Mouse (Mus musculus) thymus, postnatal 14 days (tissue): ENCODE data around the gene Etl4.

Experiments
- DNase-seq: peaks from one replicate; pipeline ENCODE4 v3.0.0; 2021

The Etl4 gene

DNA sequence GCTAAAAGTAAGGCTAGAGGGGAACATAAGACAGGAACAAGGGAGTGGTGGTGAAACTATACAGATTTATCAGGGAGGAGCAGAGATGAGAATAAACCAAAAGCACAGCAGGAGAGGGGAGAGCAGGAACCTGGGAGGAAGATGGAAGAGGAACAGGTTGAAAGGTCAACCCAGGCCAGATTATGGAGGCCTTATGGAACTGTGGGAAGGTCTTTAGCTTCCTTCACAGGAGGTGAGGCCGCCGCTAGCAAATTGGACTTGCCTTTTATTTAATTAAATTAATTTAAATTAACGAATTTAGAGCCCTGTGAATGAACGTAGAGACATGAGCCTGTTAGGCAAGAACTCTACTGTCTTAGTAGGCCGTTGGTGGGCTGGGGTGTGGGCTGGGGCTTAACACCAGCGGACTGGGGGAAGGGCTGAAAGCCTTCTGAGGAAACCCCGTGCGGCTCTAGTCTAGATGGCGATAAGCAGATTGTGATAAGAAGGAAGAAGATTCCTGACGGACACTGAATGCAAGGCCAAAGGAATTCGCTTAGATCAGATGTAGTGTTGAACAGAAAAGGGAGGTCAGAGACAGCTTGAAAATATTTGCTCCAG, 612.2 kb downstream of the Etl4 start:
- DNase-seq: no peak

DNA sequence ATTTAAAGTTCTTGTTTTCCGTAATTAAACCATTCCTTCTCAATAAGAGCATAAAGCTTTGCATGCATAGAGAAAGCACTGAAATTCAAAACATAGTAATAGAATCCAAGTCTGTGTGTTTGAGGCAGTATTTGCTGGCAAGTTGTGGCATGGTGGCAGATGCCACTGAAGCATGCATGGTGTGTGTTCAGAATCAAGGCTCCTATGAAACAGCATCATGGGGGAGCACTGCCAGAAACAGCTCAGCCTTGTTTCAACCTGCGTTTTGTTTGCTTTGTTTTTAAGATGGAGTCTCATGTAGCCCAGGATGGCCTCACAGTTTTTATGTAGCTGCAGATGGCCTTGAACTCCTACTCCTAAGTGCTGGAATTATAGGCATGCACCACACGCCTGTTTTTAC, 614.1 kb downstream of the Etl4 start:
- no peak for DNase-seq

GRCm38 (mm10) chr2:20525879-20526593, 616.5 kb downstream of the Etl4 start:
- DNase-seq: no peak

DNA sequence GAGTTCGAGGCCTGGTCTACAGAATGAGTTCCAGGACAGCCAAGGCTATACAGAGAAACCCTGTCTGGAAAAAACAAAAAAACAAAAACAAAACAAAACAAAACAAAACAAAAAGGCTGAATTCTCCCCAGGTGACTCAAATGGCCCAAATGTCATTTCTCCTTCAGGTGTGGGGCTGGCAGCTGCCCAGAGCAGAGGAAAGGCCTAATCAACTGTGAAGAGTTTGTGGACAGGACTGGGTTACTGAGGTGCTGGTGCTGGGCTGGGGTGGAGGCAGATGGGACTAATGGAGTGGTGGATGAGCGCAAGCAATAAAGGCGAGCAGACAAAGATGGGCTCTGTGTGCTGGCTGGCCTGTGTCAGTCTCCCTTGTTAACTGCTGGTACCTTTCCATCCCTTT, 617.3 kb downstream of the Etl4 start:
- no peak for DNase-seq

- DNase-seq: no peak
Measured at GRCm38 (mm10) chr2:20532623-20533022, 623.0 kb downstream of the Etl4 start.

GRCm38 (mm10) chr2:20537785-20538184, 628.2 kb downstream of the Etl4 start:
- no peak for DNase-seq

GRCm38 (mm10) chr2:20538871-20539270, 629.3 kb downstream of the Etl4 start:
- no peak for DNase-seq

DNA sequence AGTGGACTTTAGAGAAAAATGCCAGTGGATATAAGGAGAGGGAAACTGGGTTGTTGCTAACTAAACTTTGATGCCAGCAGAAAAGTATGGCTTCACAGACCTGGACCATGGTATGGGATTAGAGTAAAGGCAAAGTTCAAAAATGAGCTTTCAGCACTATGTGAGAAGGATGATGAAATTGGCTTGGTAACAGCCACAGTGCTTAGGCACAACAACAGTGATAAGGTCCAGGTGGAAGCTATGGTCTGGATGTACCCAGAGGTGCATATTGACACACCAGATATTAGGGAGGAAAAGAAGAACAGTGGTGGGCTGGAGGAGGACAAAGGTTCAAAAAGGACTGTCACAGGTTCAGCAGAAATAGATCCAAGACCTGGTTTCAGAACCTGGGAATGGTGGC, 631.7 kb downstream of the Etl4 start:
- no peak for DNase-seq

- DNase-seq: no peak
Measured at GRCm38 (mm10) chr2:20542286-20542685, 632.7 kb downstream of the Etl4 start.

DNA sequence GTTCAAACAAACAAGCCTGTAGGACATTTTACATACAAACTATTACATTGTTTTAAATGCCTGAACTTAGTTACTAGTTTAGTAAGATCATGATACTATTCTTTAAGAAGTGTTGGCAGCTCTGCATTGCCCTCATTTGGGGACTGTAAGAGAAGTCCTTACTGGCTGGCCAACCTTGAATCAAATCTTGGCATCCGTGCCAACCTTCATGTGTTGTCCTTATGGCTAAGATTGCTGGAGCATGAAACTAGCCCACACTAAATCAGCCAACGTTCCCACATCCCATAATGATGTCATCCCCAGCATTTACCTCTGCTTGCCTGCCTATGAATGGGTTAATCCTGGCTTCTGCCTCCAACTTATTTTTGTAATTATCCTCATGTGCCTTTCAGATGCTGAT, 636.0 kb downstream of the Etl4 start:
- no peak for DNase-seq

DNA sequence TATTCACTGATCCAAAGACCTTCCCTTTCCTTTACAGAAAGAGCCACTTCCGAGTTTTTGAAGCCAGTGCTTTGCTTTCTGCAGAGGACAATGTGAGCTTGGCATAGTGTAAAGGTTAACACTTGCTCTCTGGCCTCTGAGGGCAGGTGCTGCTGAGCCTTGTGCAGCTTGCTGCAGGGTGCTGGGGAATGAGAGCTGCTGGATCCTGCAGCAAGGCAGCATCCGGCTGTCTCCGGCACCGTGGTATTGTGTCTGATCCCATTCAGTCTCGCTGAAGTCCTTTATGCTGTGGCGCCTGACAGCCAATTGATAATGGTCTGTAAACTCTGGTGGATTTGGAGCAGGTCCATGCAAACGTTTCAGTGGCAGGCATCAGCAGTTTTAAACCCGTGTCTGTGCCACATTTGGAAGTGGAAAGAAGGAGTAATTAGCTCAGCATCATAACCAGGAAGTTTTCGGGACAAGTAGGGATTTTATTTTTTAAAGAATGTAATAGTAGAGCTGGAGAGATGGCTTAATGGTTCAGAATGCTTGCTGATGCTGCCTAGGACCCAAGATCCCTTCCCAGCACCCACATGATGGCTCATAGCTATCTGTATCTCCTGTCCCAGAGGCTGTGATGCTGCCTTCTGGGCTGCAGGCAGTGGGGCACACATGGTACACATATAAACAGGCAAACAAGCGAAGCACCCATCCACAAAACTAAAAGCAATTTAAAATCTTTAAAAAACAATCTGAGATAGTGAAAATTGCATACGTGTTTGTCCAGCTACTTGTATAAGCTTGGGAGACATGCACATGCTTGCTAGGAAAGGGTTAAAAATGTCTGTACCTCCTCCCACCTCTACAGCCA, 637.1 kb downstream of the Etl4 start:
- no peak for DNase-seq

GRCm38 (mm10) chr2:20547349-20547677, 637.7 kb downstream of the Etl4 start:
- no peak for DNase-seq

DNA sequence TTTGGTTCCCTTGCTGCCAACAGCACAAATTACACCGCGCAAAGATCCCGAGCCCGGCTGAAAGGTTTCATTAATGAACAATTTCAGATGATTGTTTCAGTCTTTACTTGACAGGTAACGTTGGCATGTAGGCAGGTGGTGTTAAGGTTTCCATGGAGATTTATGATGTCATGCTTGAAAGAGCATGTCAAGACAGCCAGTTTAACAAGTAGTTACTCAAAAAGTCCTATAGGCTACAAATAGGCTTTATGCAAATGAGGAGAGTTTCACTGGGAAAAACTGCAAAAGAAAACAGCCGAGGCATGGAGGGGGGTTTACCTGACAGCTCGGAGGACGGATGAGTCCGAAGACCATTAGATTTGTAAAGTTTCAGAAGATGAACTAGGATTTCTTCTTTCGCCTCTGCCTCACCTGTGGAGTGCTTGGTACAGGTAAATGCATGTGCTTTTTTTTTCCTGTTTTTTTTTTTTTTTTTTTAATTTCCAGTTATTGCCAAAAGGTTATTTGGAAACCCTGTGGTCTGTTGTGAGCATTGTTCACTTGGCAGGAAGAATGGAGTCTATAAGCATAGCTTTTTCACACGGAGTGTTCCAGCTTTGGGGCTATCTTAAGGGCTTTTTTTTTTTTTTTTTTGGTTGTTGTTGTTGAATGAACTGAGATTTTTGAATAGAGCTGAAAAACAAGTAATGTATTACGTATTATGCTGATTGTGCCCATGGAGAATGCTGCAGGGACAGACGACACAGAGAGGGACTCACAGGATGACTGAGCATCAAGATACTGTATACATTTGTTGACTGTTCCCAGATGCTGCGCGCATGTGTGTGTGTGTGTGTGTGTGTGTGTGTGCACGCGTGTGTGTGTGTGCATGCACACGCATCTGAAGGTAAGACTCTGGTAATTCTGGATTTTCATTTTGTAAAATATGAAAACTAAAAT, 638.4 kb downstream of the Etl4 start:
- no peak for DNase-seq

DNA sequence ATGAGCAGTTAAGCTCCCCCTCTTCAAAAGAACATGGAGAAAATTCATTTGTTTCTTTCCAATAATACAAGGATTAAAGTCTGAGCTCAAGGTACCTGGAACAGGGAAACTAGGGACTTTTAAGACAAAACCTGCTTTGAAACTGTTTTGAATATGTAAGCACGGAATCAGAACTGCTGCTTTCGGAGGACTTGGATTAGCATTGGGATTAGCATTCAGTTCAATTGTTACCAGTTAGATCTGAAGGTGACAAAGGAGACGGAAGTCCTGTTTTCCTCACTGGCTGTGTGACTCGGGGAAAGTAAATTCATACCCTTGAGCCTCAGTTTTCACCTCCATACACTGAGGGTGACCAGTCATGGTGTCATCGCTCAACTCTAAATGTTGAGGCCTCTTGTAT, 639.5 kb downstream of the Etl4 start:
- no peak for DNase-seq

DNA sequence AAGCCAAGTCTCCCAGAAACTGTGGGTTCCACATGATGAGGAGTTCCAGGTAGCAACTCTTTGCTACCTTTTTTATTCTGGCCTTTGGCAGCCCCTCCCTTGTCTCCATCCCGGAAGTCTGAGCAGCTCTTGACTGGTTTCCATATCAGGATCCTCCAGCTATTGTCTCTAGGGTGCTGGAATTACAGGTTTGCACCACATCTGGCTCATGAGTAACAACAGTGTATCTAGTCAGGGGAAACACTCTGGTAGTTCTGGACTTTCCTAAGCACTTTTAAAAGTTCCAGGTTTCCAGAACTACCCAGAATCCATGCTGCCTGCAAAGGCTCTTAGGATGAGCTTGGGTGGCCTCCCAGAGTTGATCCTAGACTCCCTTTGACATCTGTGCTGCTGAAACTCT, 640.4 kb downstream of the Etl4 start:
- DNase-seq: no peak

- no peak for DNase-seq
Measured at GRCm38 (mm10) chr2:20555706-20556105, 646.1 kb downstream of the Etl4 start.

- no peak for DNase-seq
Measured at GRCm38 (mm10) chr2:20559083-20559482, 649.5 kb downstream of the Etl4 start.

GRCm38 (mm10) chr2:20559723-20560122, 650.1 kb downstream of the Etl4 start:
- no peak for DNase-seq

GRCm38 (mm10) chr2:20560581-20560980, 651.0 kb downstream of the Etl4 start:
- DNase-seq: no peak

DNA sequence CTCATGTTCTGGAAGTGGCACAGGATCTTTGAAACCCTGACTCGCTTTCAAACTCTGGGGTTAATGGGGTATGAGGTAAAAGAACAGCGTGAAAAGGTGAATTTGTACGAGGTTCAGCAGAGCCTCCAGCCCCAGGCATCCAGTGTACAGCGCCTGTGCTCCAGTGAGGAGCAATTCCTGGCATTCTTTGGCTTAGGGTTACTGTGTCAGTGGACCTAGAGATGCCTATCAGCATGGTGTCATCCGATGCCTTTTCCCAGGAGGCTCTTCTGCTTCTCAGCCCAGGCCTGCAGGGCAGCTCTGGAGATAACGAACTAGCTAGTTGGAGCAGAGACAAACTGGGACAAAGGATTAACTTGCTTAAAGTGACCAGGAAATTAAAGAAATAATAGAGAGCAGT, 653.5 kb downstream of the Etl4 start:
- no peak for DNase-seq

DNA sequence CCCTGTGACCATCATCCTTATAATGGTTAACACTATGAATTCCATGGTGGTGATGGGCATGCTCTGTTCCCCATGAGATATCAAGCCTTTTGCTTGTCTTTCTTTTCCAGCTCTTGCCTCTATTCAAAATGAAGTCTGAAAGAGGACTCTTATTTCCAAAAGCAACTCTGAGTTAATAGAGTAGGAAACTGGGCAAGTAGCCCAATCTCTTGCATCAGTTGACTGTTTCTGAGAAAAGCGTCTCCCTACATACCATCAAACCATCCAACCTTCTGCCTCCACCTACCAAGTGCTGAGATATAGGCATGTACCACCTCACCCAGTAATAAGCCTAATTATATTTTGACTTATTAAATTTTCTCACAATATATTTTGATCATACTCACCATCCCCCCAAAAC, 658.9 kb downstream of the Etl4 start:
- no peak for DNase-seq

DNA sequence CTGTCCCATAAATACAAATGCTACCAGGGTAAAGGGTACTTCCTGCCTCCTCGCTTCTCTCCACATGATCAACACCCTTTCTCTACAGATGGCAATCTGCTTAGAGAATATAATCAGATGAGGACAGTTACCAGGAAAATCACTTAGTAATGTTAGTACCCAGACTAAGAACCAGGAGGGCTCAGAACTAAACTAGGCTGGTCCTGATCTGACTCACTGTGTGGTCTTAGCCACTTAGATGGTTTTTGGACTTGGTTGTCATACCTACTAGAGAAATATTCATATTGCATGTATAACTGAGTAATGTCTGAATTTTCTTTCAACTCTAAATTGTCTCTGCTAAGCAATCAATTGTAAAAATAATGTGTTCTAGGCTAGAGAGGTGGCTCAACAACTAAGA, 662.4 kb downstream of the Etl4 start:
- no peak for DNase-seq

DNA sequence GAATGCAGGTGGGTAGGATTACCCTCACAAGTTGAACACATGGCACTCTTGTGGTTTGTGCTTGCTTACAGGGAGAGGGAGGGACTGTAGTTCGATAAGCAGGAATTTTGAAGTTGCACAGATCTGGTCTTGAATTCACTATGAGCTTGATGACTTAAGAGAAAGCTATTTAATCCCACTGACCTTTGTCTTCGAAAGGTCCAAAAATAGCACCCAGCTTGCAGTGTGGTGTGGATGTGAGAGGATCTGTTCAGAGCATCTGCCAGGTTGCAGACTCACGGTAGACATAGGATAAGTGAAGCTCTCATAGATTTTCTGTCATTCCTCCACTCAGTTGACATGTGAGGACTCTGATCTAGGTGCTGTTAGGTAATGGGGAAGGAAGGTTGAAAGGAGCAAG, 670.8 kb downstream of the Etl4 start:
- no peak for DNase-seq
